Mouse (Mus musculus) G1E (cell line): Measurements from ENCODE around the gene Lrrc4c. TPM values are rescaled to one million over a fixed set of nuclear protein-coding genes. Genes with fewer than 3 reads are reported as not detected.

Experiments
- ATAC-seq: 2 replicates; pipeline ENCODE4 v1.8.0; 2016; ENCODE audit warnings: mild to moderate bottlenecking; ENCODE audit not compliant: insufficient number of reproducible peaks, poor library complexity, low FRiP score, severe bottlenecking; ENCODE audit errors: extremely low read depth
- DNase-seq: peaks from one replicate; pipeline ENCODE4 v3.0.0; 2012; ENCODE audit warnings: low spot score
- H3K27me3 ChIP-seq: 2 replicates; pipeline ENCODE4 v1.6.1; 2012; ENCODE audit warnings: mild to moderate bottlenecking, low read length, inconsistent platforms; ENCODE audit not compliant: insufficient read depth
- H3K36me3 ChIP-seq: replicated peaks from 2 replicates; pipeline ENCODE3; 2012; ENCODE audit warnings: mild to moderate bottlenecking, inconsistent platforms
- H3K4me1 ChIP-seq: 2 replicates; pipeline ENCODE4 v1.6.1; 2012; ENCODE audit warnings: low read depth, low read length, inconsistent platforms, mixed read lengths; ENCODE audit not compliant: insufficient read depth
- H3K4me3 ChIP-seq: 2 replicates; pipeline ENCODE4 v1.5.1; 2012; ENCODE audit warnings: low read depth, mild to moderate bottlenecking, inconsistent platforms, low read length, moderate library complexity, mixed read lengths
- H3K9me3 ChIP-seq: replicated peaks from 2 replicates; pipeline ENCODE4 v1.6.1; 2012; ENCODE audit warnings: inconsistent platforms
- CTCF ChIP-seq: IDR thresholded peaks from 2 replicates; pipeline ENCODE4 v1.5.1; 2012; ENCODE audit warnings: low read depth, low read length, inconsistent platforms, mixed read lengths
- GATA1 ChIP-seq: IDR thresholded peaks from 2 replicates; pipeline ENCODE4 v1.6.1; 2012; ENCODE audit warnings: borderline replicate concordance, low read length, inconsistent platforms, mixed read lengths
- GATA2 ChIP-seq: IDR thresholded peaks from 2 replicates; pipeline ENCODE4 v1.6.1; 2012; ENCODE audit warnings: low read depth, low read length, inconsistent platforms, borderline replicate concordance
- POLR2AphosphoS5 ChIP-seq: IDR thresholded peaks from 2 replicates; pipeline ENCODE4 v1.6.1; 2012; ENCODE audit warnings: low read depth, low read length, inconsistent platforms; ENCODE audit not compliant: insufficient replicate concordance
- TAL1 ChIP-seq: conservative IDR thresholded peaks from 2 replicates; pipeline ENCODE4 v1.6.1; 2012; ENCODE audit warnings: low read depth, low read length, inconsistent platforms, mixed read lengths
- polyA plus RNA-seq: library from polyadenylated mRNA; stranded (reverse); fragments of >175 nt; gene quantifications from 2 replicates; pipeline ENCODE4 v1.2.3, GENCODE M21; 2012
- total RNA-seq, 2 experiments: library from RNA; stranded (forward) in 1 of 2; stranded (reverse) in 1 of 2; fragments of 200-1000 nt in 1 of 2; fragments of >200 nt in 1 of 2; fragmentation: Nextera tagmentation in 1 of 2; gene quantifications; 2 replicates each; pipeline ENCODE4 v1.2.3; 2014 to 2017

Lrrc4c gene
- total and polyA plus RNA-seq, 3 experiments: 0.11 TPM; not detected in 2

DNA sequence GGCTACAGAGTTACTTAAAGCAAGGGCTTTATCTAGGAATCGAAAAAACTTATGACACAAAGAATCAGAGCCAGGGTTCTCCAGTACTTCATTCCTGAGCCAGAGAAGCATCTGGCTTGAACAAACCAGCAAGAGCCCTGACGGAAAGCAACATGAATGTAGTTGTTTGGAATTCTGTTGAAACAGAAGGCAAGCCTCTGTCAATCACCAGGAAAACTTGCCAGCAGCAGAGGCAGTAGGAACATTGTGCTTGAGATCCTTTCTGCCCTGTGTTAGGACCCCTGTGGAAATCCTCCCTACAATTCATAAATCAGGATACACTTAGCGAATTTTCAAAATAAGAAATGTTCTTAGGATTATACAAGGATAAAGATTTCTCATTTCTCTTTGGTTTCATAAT, 780.0 kb downstream of the Lrrc4c start:
- ATAC-seq (no peak), DNase-seq (no peak)
- Histone ChIP-seq H3K27me3 (no peaks in the 10 kb centered on the region), H3K4me1 (no peaks in the 10 kb centered on the region), H3K9me3 (no peaks in the 10 kb centered on the region), H3K4me3 (no peak overlapping the region), H3K36me3 (no peaks in the 10 kb centered on the region)
- no peak for TF ChIP-seq GATA2
- TF ChIP-seq TAL1: no peak
- no peak for TF ChIP-seq GATA1
- TF ChIP-seq POLR2AphosphoS5: no peak
- no peak for TF ChIP-seq CTCF

DNA sequence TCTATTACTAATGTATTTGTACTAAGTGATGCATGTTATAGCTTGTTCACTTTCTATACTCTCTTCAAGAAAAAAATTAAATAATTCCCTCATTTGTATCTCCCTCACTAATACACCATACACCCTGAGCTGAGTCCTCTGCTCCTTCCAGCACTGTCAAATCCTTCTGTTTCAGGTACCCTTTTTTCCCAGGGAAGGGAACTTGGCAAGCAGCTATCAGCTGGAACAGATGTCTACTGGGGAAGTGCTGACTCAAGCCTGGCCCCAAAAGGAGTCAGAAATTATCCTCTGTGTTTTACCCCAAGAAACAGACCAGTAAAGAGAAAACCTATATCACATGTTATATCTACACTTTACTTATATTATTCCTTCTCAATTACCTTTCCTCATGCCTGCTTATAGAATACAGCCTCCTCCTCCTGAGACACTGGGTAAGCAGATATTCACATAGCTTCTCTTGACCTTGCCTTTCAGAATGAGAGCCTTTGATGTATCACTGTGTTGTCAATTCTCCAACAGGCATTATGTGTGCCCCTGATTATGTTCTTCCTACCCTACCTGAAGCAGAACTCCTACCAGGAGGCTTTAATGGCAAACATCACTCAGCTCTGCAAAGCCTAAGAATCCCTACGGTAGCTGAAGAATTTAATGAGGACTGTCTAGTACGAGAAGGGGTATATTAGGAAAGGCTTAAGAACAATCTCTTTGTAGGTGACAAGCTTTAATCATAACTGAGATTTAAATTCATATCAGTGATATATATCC, 785.6 kb downstream of the Lrrc4c start:
- TF ChIP-seq CTCF (no peak), GATA1 (no peak), GATA2 (no peak), TAL1 (no peak), POLR2AphosphoS5 (no peak)
- H3K9me3 ChIP-seq: no peaks in the 10 kb centered on the region
- no peak overlapping the region for H3K4me3 ChIP-seq
- ATAC-seq (no peak), DNase-seq (no peak)
- H3K36me3 ChIP-seq: no peaks in the 10 kb centered on the region
- no peaks in the 10 kb centered on the region for H3K4me1 ChIP-seq
- H3K27me3 ChIP-seq: no peaks in the 10 kb centered on the region

DNA sequence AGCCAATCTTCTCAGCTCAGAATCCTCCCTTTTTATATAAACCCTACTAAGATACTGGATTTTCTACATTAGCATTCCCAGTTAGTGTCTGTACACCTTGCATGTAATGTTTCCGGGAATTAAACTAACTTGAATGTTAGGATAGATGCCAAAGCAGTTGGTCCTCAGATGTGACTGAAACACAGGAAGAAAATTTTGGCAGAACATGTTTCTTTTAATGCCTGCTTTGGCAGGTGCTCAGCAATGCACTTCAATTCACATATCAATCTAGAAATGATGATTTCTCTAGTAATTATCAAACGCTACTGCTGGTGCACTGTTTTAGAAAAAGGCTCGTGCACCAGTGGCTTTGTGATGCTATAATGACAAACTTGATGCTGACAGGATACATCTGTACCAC, 806.3 kb downstream of the Lrrc4c start:
- Histone ChIP-seq H3K27me3 (no peaks in the 10 kb centered on the region), H3K4me3 (no peak overlapping the region), H3K4me1 (no peaks in the 10 kb centered on the region), H3K36me3 (no peaks in the 10 kb centered on the region), H3K9me3 (no peaks in the 10 kb centered on the region)
- ATAC-seq (no peak), DNase-seq (no peak)
- TF ChIP-seq CTCF (no peak), GATA1 (no peak), GATA2 (no peak), POLR2AphosphoS5 (no peak), TAL1 (no peak)

- Histone ChIP-seq H3K36me3 (no peaks in the 10 kb centered on the region), H3K27me3 (no peaks in the 10 kb centered on the region), H3K4me1 (no peaks in the 10 kb centered on the region), H3K9me3 (no peaks in the 10 kb centered on the region), H3K4me3 (no peak overlapping the region)
- TF ChIP-seq GATA2 (no peak), TAL1 (no peak), CTCF (no peak), POLR2AphosphoS5 (no peak), GATA1 (no peak)
- DNase-seq (no peak), ATAC-seq (no peak)
Observed at GRCm38 (mm10) chr2:97138454-97138853, 820.5 kb downstream of the Lrrc4c start.

GRCm38 (mm10) chr2:97151626-97152194, 833.7 kb downstream of the Lrrc4c start:
- TF ChIP-seq GATA2 (no peak), POLR2AphosphoS5 (no peak), GATA1 (no peak), TAL1 (no peak), CTCF (no peak)
- H3K36me3 ChIP-seq: no peaks in the 10 kb centered on the region
- H3K4me1 ChIP-seq: no peaks in the 10 kb centered on the region
- H3K4me3 ChIP-seq: no peak overlapping the region
- H3K27me3 ChIP-seq: no peaks in the 10 kb centered on the region
- no peak for DNase-seq
- H3K9me3 ChIP-seq: no peaks in the 10 kb centered on the region
- ATAC-seq: no peak

DNA sequence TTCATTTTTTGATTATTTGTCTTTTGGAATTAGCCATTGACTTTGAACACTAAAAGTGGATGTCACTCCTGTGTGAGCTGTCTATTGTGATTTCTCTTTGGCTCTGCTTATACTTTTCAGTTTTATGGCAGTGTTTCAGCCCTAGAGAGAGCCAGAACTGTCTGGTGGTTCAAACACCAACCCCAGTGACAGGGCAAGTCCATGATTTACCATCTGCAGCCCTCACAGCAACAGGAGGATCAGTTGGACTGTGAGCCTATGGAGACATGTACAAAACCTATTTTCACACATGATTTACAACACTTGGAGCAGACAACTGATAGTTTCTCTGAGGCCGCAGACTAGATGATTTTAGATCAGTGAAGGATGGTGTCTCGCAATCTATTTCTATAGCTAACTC, 847.8 kb downstream of the Lrrc4c start:
- TF ChIP-seq GATA2 (no peak), GATA1 (no peak), TAL1 (no peak), CTCF (no peak), POLR2AphosphoS5 (no peak)
- Histone ChIP-seq H3K4me3 (no peak overlapping the region), H3K27me3 (no peaks in the 10 kb centered on the region), H3K36me3 (no peaks in the 10 kb centered on the region), H3K4me1 (no peaks in the 10 kb centered on the region), H3K9me3 (no peaks in the 10 kb centered on the region)
- DNase-seq (no peak), ATAC-seq (no peak)
